Mouse (Mus musculus) midbrain, postnatal 0 days (tissue): Measurements from ENCODE around the gene Ehd1. TPM values are rescaled to one million over a fixed set of nuclear protein-coding genes. Genes with fewer than 3 reads are reported as not detected.
A peak's percentile ranks its signal among the peaks of the same experiment; 100 is the strongest.

Source experiments
- ATAC-seq: fragments of 200-750 bp; cut with Nextera tagmentation; 2 replicates; pipeline ENCODE4 v1.8.0; 2017; ENCODE audit warnings: moderate number of reproducible peaks, mild to moderate bottlenecking, moderate TSS enrichment, moderate library complexity; ENCODE audit not compliant: low FRiP score
- DNase-seq: peaks from one replicate; pipeline ENCODE4 v3.0.0-alpha.2; 2015; ENCODE audit warnings: low spot score
- H3K27ac ChIP-seq: fragments of 300-500 bp; sonication (generic); 2 replicates; pipeline ENCODE4 v1.5.1; 2014; ENCODE audit warnings: low read depth, mild to moderate bottlenecking, low read length, mixed read lengths
- H3K27me3 ChIP-seq: fragments of 300-500 bp; sonication (generic); 2 replicates; pipeline ENCODE4 v1.6.1; 2014; ENCODE audit warnings: low read length, control low read depth, mixed read lengths; ENCODE audit not compliant: insufficient read depth
- H3K36me3 ChIP-seq: fragments of 300-500 bp; sonication (generic); 2 replicates; pipeline ENCODE4 v1.6.1; 2014; ENCODE audit warnings: low read length, control low read depth, mixed read lengths; ENCODE audit not compliant: insufficient read depth
- H3K4me1 ChIP-seq: fragments of 300-500 bp; sonication (generic); 2 replicates; pipeline ENCODE4 v1.6.1; 2014; ENCODE audit warnings: mild to moderate bottlenecking, control low read depth, antibody characterized with exemption, low read length, mixed read lengths; ENCODE audit not compliant: insufficient read depth
- H3K4me2 ChIP-seq: fragments of 300-500 bp; sonication (generic); 2 replicates; pipeline ENCODE4 v1.6.1; 2014; ENCODE audit warnings: low read depth, mild to moderate bottlenecking, low read length, mixed read lengths; ENCODE audit not compliant: poor library complexity, severe bottlenecking
- H3K4me3 ChIP-seq: fragments of 300-500 bp; sonication (generic); 2 replicates; pipeline ENCODE4 v1.5.1; 2014; ENCODE audit warnings: low read depth, mild to moderate bottlenecking, low read length, moderate library complexity
- H3K9ac ChIP-seq: fragments of 300-500 bp; sonication (generic); replicated peaks from 2 replicates; pipeline ENCODE4 v1.6.1; 2014; ENCODE audit warnings: mild to moderate bottlenecking, low read length, moderate library complexity, mixed read lengths; ENCODE audit not compliant: poor library complexity, severe bottlenecking
- H3K9me3 ChIP-seq: fragments of 300-500 bp; sonication (generic); 2 replicates; pipeline ENCODE4 v1.6.1; 2016; ENCODE audit warnings: low read length, control low read depth
- CTCF ChIP-seq: IDR thresholded peaks from 2 replicates; pipeline ENCODE4 v1.5.1; 2016; ENCODE audit warnings: antibody characterized with exemption, mild to moderate bottlenecking
- WGBS: fragments of 180-500 bp; shearing (Covaris S2); extraction: QIAGEN DNeasy Blood & Tissue Kit; methylation state at CpG from one replicate; pipeline ENCODE4 v1.1.7; 2014; 5-methylcytosine and 5-hydroxymethylcytosine counted together
- polyA plus RNA-seq: library from polyadenylated mRNA; unstranded; fragments of >200 nt; fragmentation: Nextera tagmentation; extraction: Ambion mirVana; gene quantifications from 2 replicates; pipeline ENCODE4 v1.2.1, GENCODE M21; 2015
- total RNA-seq: library from RNA; depleted of rRNA; stranded (reverse); fragments of >200 nt; gene quantifications from 2 replicates; pipeline ENCODE4 v1.2.3, GENCODE M21; 2014; rRNA removed

Ehd1 gene
- 117 and 139 TPM in 2 replicates for total RNA-seq
- 73.0 and 74.0 TPM in 2 replicates for polyA plus RNA-seq

DNA sequence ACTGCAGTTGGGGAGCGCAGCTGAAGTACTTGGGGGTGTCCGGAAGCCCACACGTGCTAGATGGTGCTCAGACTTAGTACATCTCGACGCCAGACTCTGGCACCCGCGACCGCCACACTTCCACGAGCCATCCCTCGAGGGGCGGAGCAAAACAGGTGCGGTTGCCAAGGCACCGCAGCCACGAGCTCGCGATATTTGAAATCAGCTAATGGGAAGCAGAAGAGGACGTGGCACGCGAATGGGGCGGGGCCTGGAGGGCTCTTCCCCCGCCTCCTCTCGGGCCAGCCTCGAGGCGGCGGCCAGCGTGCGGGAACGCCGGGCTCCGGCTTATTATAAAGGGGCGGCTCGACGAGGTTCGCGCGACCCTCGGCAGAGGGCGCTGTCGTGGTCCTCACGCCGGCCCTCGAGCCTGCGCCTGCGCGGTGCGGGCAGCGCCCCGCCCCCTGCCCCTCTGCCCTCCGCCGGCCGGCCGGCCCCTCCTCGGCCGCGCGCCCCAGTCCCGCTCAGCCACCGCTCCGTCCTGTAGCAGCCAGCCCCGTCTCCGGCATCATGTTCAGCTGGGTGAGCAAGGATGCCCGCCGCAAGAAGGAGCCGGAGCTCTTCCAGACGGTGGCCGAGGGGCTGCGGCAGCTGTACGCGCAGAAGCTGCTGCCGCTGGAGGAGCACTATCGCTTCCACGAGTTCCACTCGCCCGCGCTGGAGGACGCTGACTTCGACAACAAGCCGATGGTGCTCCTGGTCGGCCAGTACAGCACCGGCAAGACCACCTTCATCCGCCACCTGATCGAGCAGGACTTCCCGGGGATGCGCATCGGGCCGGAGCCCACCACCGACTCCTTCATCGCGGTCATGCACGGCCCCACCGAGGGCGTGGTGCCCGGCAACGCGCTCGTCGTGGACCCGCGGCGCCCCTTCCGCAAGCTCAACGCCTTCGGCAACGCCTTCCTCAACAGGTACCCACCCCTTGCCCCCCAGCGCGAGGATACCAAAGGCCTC, at the start of gene Ehd1:
TSS of gene Ehd1 (plus strand) at position 300 of the 996 bp plus-strand sequence.
- H3K4me3 ChIP-seq: peak within 1 kb of the TSS; percentile 81
- H3K9ac ChIP-seq: peak within 1 kb of the TSS; percentile 82
- peak within 1 kb of the TSS; percentile 91 for H3K4me2 ChIP-seq
- WGBS: under 1% methylated on average over 93 of the region's 106 CpGs
- no peaks in the 10 kb centered on the region for H3K9me3 ChIP-seq
- ATAC-seq: peak; percentile 95
- H3K36me3 ChIP-seq: peaks cover 16% of the 10 kb centered on the region
- peak within 1 kb of the TSS; percentile 78 for H3K27ac ChIP-seq
- H3K27me3 ChIP-seq: no peaks in the 10 kb centered on the region
- DNase-seq: peak; percentile 98
- H3K4me1 ChIP-seq: peaks cover 20% of the 10 kb centered on the region; the same call in 1 of the 2 replicates
- peak; percentile 68 for TF ChIP-seq CTCF

- no peak for TF ChIP-seq CTCF
These were observed 49.8 kb upstream of the Ehd1 start for GRCm38 (mm10) chr19:6226763-6227162.

GRCm38 (mm10) chr19:6227864-6228263, 48.7 kb upstream of the Ehd1 start:
- no peak overlapping the region for H3K4me3 ChIP-seq
- no peaks in the 10 kb centered on the region for H3K9me3 ChIP-seq
- no peaks in the 10 kb centered on the region for H3K4me1 ChIP-seq
- WGBS: 88% methylated on average over 3 of the region's 4 CpGs
- DNase-seq (no peak), ATAC-seq (no peak)
- no peaks in the 10 kb centered on the region for H3K27me3 ChIP-seq
- no peak overlapping the region for H3K9ac ChIP-seq
- TF ChIP-seq CTCF: no peak
- no peak overlapping the region for H3K27ac ChIP-seq
- H3K4me2 ChIP-seq: no peak overlapping the region
- peaks cover 64% of the 10 kb centered on the region for H3K36me3 ChIP-seq

More at GRCm38 (mm10) chr19:6226763-6227162, 49.8 kb upstream of the Ehd1 start:
- 91% methylated on average over 14 of the region's 14 CpGs for WGBS
- Histone ChIP-seq H3K27me3 (no peaks in the 10 kb centered on the region), H3K9me3 (no peaks in the 10 kb centered on the region), H3K36me3 (peaks cover 54% of the 10 kb centered on the region), H3K4me1 (no peaks in the 10 kb centered on the region), H3K4me3 (no peak overlapping the region), H3K4me2 (no peak overlapping the region), H3K9ac (no peak overlapping the region), H3K27ac (no peak overlapping the region)
- no peak for DNase-seq
- ATAC-seq: 0 out of 2 replicates have a peak, but pooled peaks have one; percentile 25

GRCm38 (mm10) chr19:6230411-6230810, 46.1 kb upstream of the Ehd1 start:
- Histone ChIP-seq H3K27me3 (no peaks in the 10 kb centered on the region), H3K4me2 (no peak overlapping the region), H3K36me3 (peaks cover 72% of the 10 kb centered on the region), H3K4me3 (no peak overlapping the region), H3K9me3 (no peaks in the 10 kb centered on the region), H3K27ac (no peak overlapping the region), H3K4me1 (peaks cover 11% of the 10 kb centered on the region), H3K9ac (no peak overlapping the region)
- ATAC-seq (no peak), DNase-seq (no peak)
- WGBS: 89% methylated on average over 4 of the region's 4 CpGs
- TF ChIP-seq CTCF: no peak

GRCm38 (mm10) chr19:6231036-6231435, 45.5 kb upstream of the Ehd1 start:
- TF ChIP-seq CTCF: no peak
- no peak for ATAC-seq
- no peak for DNase-seq

DNA sequence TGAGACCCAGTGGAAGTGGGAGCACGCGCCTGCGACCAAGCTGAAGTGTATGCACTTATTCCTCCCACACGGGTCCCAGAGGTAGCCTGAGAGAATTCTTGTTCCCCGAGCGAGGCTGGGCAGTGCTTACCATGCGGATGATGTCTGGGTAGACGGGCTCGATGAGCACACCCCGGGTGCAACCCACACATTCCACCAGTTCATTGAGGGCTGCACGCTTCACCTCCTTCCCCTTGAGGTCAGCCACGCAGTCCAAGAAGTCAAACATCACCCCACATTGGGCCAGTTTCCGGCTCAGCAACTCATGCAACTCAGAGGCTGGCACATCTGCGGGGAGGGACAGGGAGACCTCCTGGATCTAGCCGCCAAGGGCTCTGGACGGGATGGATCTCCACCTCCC, 42.9 kb upstream of the Ehd1 start:
- no peak overlapping the region for H3K27ac ChIP-seq
- no peak for ATAC-seq
- 84% methylated on average over 16 of the region's 16 CpGs for WGBS
- DNase-seq: no peak
- H3K4me3 ChIP-seq: no peak overlapping the region
- H3K4me1 ChIP-seq: peaks cover 11% of the 10 kb centered on the region
- no peak overlapping the region for H3K9ac ChIP-seq
- no peak for TF ChIP-seq CTCF
- no peaks in the 10 kb centered on the region for H3K27me3 ChIP-seq
- peaks cover 49% of the 10 kb centered on the region for H3K36me3 ChIP-seq
- H3K9me3 ChIP-seq: no peaks in the 10 kb centered on the region
- no peak overlapping the region for H3K4me2 ChIP-seq

More at GRCm38 (mm10) chr19:6231036-6231435, 45.5 kb upstream of the Ehd1 start:
- H3K27me3 ChIP-seq: no peaks in the 10 kb centered on the region
- no peak overlapping the region for H3K27ac ChIP-seq
- H3K4me2 ChIP-seq: no peak overlapping the region
- WGBS: 88% methylated on average over 2 of the region's 2 CpGs
- H3K9me3 ChIP-seq: no peaks in the 10 kb centered on the region
- no peak overlapping the region for H3K4me3 ChIP-seq
- peaks cover 11% of the 10 kb centered on the region for H3K4me1 ChIP-seq
- H3K9ac ChIP-seq: no peak overlapping the region
- H3K36me3 ChIP-seq: peaks cover 72% of the 10 kb centered on the region
